ENCODE assay signal across 20 mouse cellular contexts in genomic region chr8:78442781-78443180, GRCm38 (mm10). TPM values are rescaled to one million over a fixed set of nuclear protein-coding genes. Genes with fewer than 3 reads are reported as not detected.
"Had no signal": no experiment of that assay in that cellular context is flagged by ENCODE, and none has a peak within 500 bp of the region (broad histone marks: within the 10 kb centered on the region; RNA-seq: fewer than 3 reads in every experiment).

No protein-coding gene starts in this region.

- H3K4me3 ChIP-seq: liver, embryonic 15.5 days; lung, embryonic 15.5 days; megakaryocyte, embryonic 14.5 days; midbrain, embryonic 12.5 days; midbrain, embryonic 15.5 days; neural tube, embryonic 12.5 days; stomach, embryonic 15.5 days had no signal

- H3K9me3 ChIP-seq: liver, embryonic 15.5 days; lung, embryonic 15.5 days; megakaryocyte, embryonic 14.5 days; midbrain, embryonic 12.5 days; midbrain, embryonic 15.5 days; neural tube, embryonic 12.5 days; stomach, embryonic 15.5 days had no signal

- H3K4me2 ChIP-seq: liver, embryonic 15.5 days; lung, embryonic 15.5 days; midbrain, embryonic 12.5 days; midbrain, embryonic 15.5 days; neural tube, embryonic 12.5 days; stomach, embryonic 15.5 days had no signal

- H3K9ac ChIP-seq: liver, embryonic 15.5 days; liver, postnatal 0 days; lung, embryonic 15.5 days; midbrain, embryonic 12.5 days; midbrain, embryonic 15.5 days; neural tube, embryonic 12.5 days; stomach, embryonic 15.5 days had no signal

- H3K36me3 ChIP-seq: liver, embryonic 15.5 days; lung, embryonic 15.5 days; midbrain, embryonic 12.5 days; midbrain, embryonic 15.5 days; neural tube, embryonic 12.5 days; stomach, embryonic 15.5 days had no signal

- H3K4me1 ChIP-seq: liver, embryonic 15.5 days had no signal

- DNase-seq: liver, postnatal 0 days; lung, adult 2 months; lung, postnatal 14 days; lung, postnatal 36 days; retina, postnatal 1 day; right cerebral cortex, adult 18-20 months; right cerebral cortex, postnatal 25 days; thymus, adult 2 months; thymus, postnatal 36 days had no signal

- ATAC-seq: liver, postnatal 0 days; lung, postnatal 0 days; midbrain, embryonic 15.5 days had no signal

- H3K27ac ChIP-seq: liver, embryonic 15.5 days; lung, embryonic 15.5 days; macrophage; midbrain, embryonic 12.5 days; midbrain, embryonic 15.5 days; neural tube, embryonic 12.5 days; stomach, embryonic 15.5 days; stomach, postnatal 0 days had no signal

RNA-seq across cellular contexts. Expression of gene Pou4f2, which starts 6.3 kb away (rescaled TPM):
- polyA plus RNA-seq: liver, embryonic 15.5 days; liver, postnatal 0 days; lung, adult 2 months; lung, embryonic 15.5 days; lung, postnatal 0 days; macrophage; spleen, adult 2 months; stomach, embryonic 15.5 days; stomach, postnatal 0 days; thymus, adult 2 months had no signal
